30 mouse cellular contexts compared by ENCODE assay signal in the genomic region with DNA sequence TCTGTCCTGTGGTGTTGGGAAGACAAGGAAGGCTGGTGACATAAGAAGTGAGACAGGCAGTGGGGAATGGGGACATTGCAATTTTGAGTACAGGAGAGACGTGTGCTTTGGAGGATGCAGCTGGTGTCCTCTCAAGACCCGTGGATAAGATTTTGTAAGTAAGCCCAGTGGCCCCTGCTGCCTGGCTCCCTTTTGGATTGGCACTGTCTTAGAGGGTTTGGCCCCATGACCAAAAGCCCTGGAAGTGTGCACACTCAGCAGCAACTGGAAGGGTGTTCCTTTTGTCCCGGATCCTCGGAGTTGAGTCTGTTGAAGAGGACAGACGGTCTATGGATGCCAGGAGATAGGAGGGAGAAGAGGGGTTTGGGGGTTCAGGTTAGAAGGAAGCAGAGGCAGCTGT. TPM values are rescaled to one million over a fixed set of nuclear protein-coding genes. Genes with fewer than 3 reads are reported as not detected.
A peak's percentile ranks its signal among the peaks of the same experiment; 100 is the strongest.
DNase-seq lines count a peak whose midpoint lies in the region; TF ChIP-seq lines count a peak whose summit lies in the region.
"Had no signal": no experiment of that assay in that cellular context is flagged by ENCODE, and none has a peak within 500 bp of the region (broad histone marks: within the 10 kb centered on the region; RNA-seq: fewer than 3 reads in every experiment).

No protein-coding gene starts in this region.

- peak in 1 of 2 experiments; percentile 45 for DNase-seq in cerebellum, adult 2 months
- no peak for DNase-seq in cerebellum, postnatal 4 days (ENCODE audit: low spot score in 2 of 2)
- peak; percentile 2 for DNase-seq in layer of hippocampus, adult 11-12 months (ENCODE audit: low spot score)
- no peak for DNase-seq in layer of hippocampus, adult 18-20 months (ENCODE audit: low spot score in 2 of 2)
- peak; percentile 50 for DNase-seq in adipocyte (ENCODE audit: low spot score)
- DNase-seq in cerebellum, adult 9-11 months: peak; percentile 62
- no peak for DNase-seq in gastrocnemius, adult 8-10 months (ENCODE audit: low spot score in 2 of 2)
- DNase-seq: layer of hippocampus, adult 9-11 months; liver, postnatal 0 days; right cerebral cortex, postnatal 4 days; thymus, adult 18-20 months had no signal

- peak overlapping the region; percentile 76 for H3K27ac ChIP-seq in cerebellum, adult 2 months (ENCODE audit: insufficient read depth, low read length)
- H3K27ac ChIP-seq: embryonic facial prominence, embryonic 10.5 days; embryonic facial prominence, embryonic 15.5 days; forebrain, embryonic 12.5 days; hindbrain, embryonic 12.5 days; hindbrain, postnatal 0 days; intestine, embryonic 15.5 days; liver, embryonic 12.5 days; macrophage; midbrain, embryonic 13.5 days; neural tube, embryonic 13.5 days; stomach, postnatal 0 days had no signal

- WGBS in cerebellum, adult 2 months: 31% methylated on average over 5 of the region's 5 CpGs

- TF ChIP-seq CTCF in cerebellum, adult 2 months (IDR thresholded peaks at IDR 0.05; ENCODE audit: borderline replicate concordance, insufficient read depth, low read depth, low read length): no peak

- TF ChIP-seq POLR2A in cerebellum, adult 2 months (IDR thresholded peaks at IDR 0.05; ENCODE audit: borderline replicate concordance, insufficient read depth, low read length): no peak

- peaks cover 77% of the 10 kb centered on the region for H3K4me1 ChIP-seq in cerebellum, adult 2 months (ENCODE audit: control insufficient read depth, insufficient read depth, low read length)
- H3K4me1 ChIP-seq: intestine, embryonic 15.5 days; liver, embryonic 12.5 days; neural tube, embryonic 13.5 days had no signal

- no peak overlapping the region for H3K4me3 ChIP-seq in cerebellum, adult 2 months (replicated peaks; ENCODE audit: insufficient read depth, low read depth, low read length)
- H3K4me3 ChIP-seq: embryonic facial prominence, embryonic 10.5 days; embryonic facial prominence, embryonic 15.5 days; forebrain, embryonic 12.5 days; hindbrain, embryonic 12.5 days; intestine, embryonic 15.5 days; liver, embryonic 12.5 days; midbrain, embryonic 13.5 days; neural tube, embryonic 13.5 days had no signal

- no peaks in the 10 kb centered on the region for H3K27me3 ChIP-seq in cerebellum, adult 2 months (ENCODE audit: control insufficient read depth, insufficient read depth, low read length)
- H3K27me3 ChIP-seq: embryonic facial prominence, embryonic 15.5 days; hindbrain, embryonic 12.5 days; intestine, embryonic 15.5 days; midbrain, embryonic 13.5 days; neural tube, embryonic 13.5 days had no signal

RNA-seq across cellular contexts. Expression of a gene that starts 2.6 kb away (rescaled TPM):
- polyA plus RNA-seq in cerebellum, adult 2 months (2012; rRNA removed): 0.15 and 0.24 TPM in 2 replicates
- under 1 TPM; 0.28 to 0.72 TPM for total RNA-seq in layer of hippocampus, adult 18-20 months (2021)
- total RNA-seq in gastrocnemius, adult 8-10 months (2022): not detected
- total RNA-seq: gastrocnemius, postnatal 14 days; granulocyte monocyte progenitor cell, adult 5-6 weeks; heart, postnatal 36 days; megakaryocyte-erythroid progenitor cell, adult 5-6 weeks had no signal
- polyA plus RNA-seq: embryonic facial prominence, embryonic 10.5 days; embryonic facial prominence, embryonic 15.5 days; forebrain, embryonic 12.5 days; heart, embryonic 11.5 days; heart, embryonic 16.5 days; hindbrain, embryonic 12.5 days; limb, embryonic 14.5 days; liver, embryonic 12.5 days; liver, postnatal 0 days; lung, embryonic 16.5 days; macrophage; midbrain, embryonic 13.5 days; neural tube, embryonic 13.5 days; stomach, postnatal 0 days had no signal

Comparison
In these comparisons a context has a peak if more than half of its experiments do, and no peak if none do; other contexts are left out.
1. DNase-seq: peak in layer of hippocampus, adult 11-12 months (single experiment), adipocyte (single experiment) and cerebellum, adult 9-11 months (single experiment); none in cerebellum, postnatal 4 days (0 of 2), layer of hippocampus, adult 18-20 months (0 of 2) and gastrocnemius, adult 8-10 months (0 of 2).